Mouse (Mus musculus) CH12.LX (cell line): Measurements from ENCODE around the gene Cuedc1. TPM values are rescaled to one million over a fixed set of nuclear protein-coding genes. Genes with fewer than 3 reads are reported as not detected.
A peak's percentile ranks its signal among the peaks of the same experiment; 100 is the strongest.

ENCODE experiments used
- DNase-seq: peaks from one replicate; pipeline ENCODE4 v3.0.0-alpha.2; 2013; ENCODE audit errors: extremely low read depth
- H3K27ac ChIP-seq: 2 replicates; pipeline ENCODE4 v1.5.1; 2012; ENCODE audit warnings: low read depth, mild to moderate bottlenecking, control low read depth, moderate library complexity; ENCODE audit not compliant: insufficient read depth
- H3K27me3 ChIP-seq: replicated peaks from 2 replicates; pipeline ENCODE3; 2012; ENCODE audit warnings: inconsistent platforms
- H3K36me3 ChIP-seq, 2 experiments: replicated peaks in 1 of 2; 2 replicates each; pipeline versions ENCODE3 to v1.6.1; 2012; ENCODE audit warnings: inconsistent platforms in 1 of 2, low read length in 1 of 2, mild to moderate bottlenecking in 1 of 2, mixed read lengths in 1 of 2, moderate library complexity in 1 of 2; ENCODE audit not compliant: control insufficient read depth in 1 of 2, insufficient read depth in 1 of 2
- H3K4me1 ChIP-seq, 2 experiments: 2 replicates each; pipeline ENCODE4 v1.6.1; 2012; ENCODE audit warnings: inconsistent platforms in 1 of 2, moderate library complexity in 1 of 2; ENCODE audit not compliant: insufficient read depth in 2 of 2, control insufficient read depth in 1 of 2
- H3K4me2 ChIP-seq: 2 replicates; pipeline ENCODE4 v1.6.1; 2012; ENCODE audit warnings: low read depth, mild to moderate bottlenecking, control low read depth; ENCODE audit not compliant: poor library complexity, insufficient read depth, severe bottlenecking
- H3K4me3 ChIP-seq, 3 experiments: fragments of 150-350 bp in 1 of 3; sonication (generic) in 1 of 3; replicated peaks in 1 of 3; 2 replicates each; pipeline versions ENCODE3 to v1.5.1; 2011 to 2012; ENCODE audit warnings: low read depth in 2 of 3, low read length in 2 of 3, mild to moderate bottlenecking in 2 of 3, moderate library complexity in 2 of 3, control low read depth in 1 of 3, improper control_type of control experiment in 1 of 3, inconsistent platforms in 1 of 3, mixed read lengths in 1 of 3; ENCODE audit not compliant: poor library complexity in 1 of 3
- H3K79me2 ChIP-seq: replicated peaks from 2 replicates; pipeline ENCODE4 v1.6.1; 2012; ENCODE audit warnings: mild to moderate bottlenecking, moderate library complexity; ENCODE audit not compliant: control insufficient read depth, poor library complexity, insufficient read depth, severe bottlenecking; ENCODE audit errors: extremely low read depth
- H3K9ac ChIP-seq: 2 replicates; pipeline ENCODE4 v1.6.1; 2012; ENCODE audit warnings: low read depth, mild to moderate bottlenecking, control low read depth, moderate library complexity; ENCODE audit not compliant: insufficient read depth
- H3K9me3 ChIP-seq: replicated peaks from 2 replicates; pipeline ENCODE3; 2012; ENCODE audit warnings: low read length, inconsistent platforms, mixed read lengths
- CTCF ChIP-seq, 2 experiments: IDR thresholded peaks in 1 of 2; conservative IDR thresholded peaks in 1 of 2; 2 replicates each; pipeline ENCODE4 v1.5.1; 2011 to 2012; ENCODE audit warnings: low read depth in 2 of 2, low read length in 2 of 2, improper control_type of control experiment in 1 of 2, inconsistent platforms in 1 of 2, mild to moderate bottlenecking in 1 of 2, moderate library complexity in 1 of 2
- E2F4 ChIP-seq: IDR thresholded peaks from 2 replicates; pipeline ENCODE4 v1.6.1; 2011; ENCODE audit warnings: low read depth, low read length, improper control_type of control experiment; ENCODE audit not compliant: insufficient replicate concordance
- ELF1 ChIP-seq: IDR thresholded peaks from 2 replicates; pipeline ENCODE4 v1.6.1; 2014; ENCODE audit warnings: low read depth, mild to moderate bottlenecking, inconsistent platforms, low read length, improper control_type of control experiment
- EP300 ChIP-seq: IDR thresholded peaks from 2 replicates; pipeline ENCODE4 v1.6.1; 2011; ENCODE audit warnings: low read length, improper control_type of control experiment
- ETS1 ChIP-seq: conservative IDR thresholded peaks from 2 replicates; pipeline ENCODE4 v1.6.1; 2012; ENCODE audit warnings: low read depth, mild to moderate bottlenecking, inconsistent platforms, low read length, improper control_type of control experiment, moderate library complexity
- JUN ChIP-seq: IDR thresholded peaks from 2 replicates; pipeline ENCODE4 v1.6.1; 2011; ENCODE audit warnings: low read depth, mild to moderate bottlenecking, low read length, improper control_type of control experiment, moderate library complexity; ENCODE audit not compliant: insufficient read depth
- KAT2A ChIP-seq: IDR thresholded peaks from 2 replicates; pipeline ENCODE4 v1.6.1; 2012; ENCODE audit warnings: low read length, improper control_type of control experiment, inconsistent platforms; ENCODE audit not compliant: insufficient replicate concordance
- MAFK ChIP-seq: IDR thresholded peaks from 2 replicates; pipeline ENCODE4 v1.6.1; 2011; ENCODE audit warnings: low read length, improper control_type of control experiment; ENCODE audit not compliant: insufficient replicate concordance
- MEF2A ChIP-seq: IDR thresholded peaks from 2 replicates; pipeline ENCODE4 v1.6.1; 2014; ENCODE audit warnings: low read depth, mild to moderate bottlenecking, inconsistent platforms, low read length, improper control_type of control experiment, borderline replicate concordance
- MXI1 ChIP-seq: IDR thresholded peaks from 2 replicates; pipeline ENCODE4 v1.6.1; 2011; ENCODE audit warnings: mild to moderate bottlenecking, low read depth, low read length, improper control_type of control experiment
- NELFE ChIP-seq: IDR thresholded peaks from 2 replicates; pipeline ENCODE4 v1.6.1; 2011; ENCODE audit warnings: low read depth, low read length, improper control_type of control experiment
- POLR2A ChIP-seq: IDR thresholded peaks from 2 replicates; pipeline ENCODE4 v1.6.1; 2011; ENCODE audit warnings: low read depth, mild to moderate bottlenecking, improper control_type of control experiment, low read length
- POLR2AphosphoS2 ChIP-seq: IDR thresholded peaks from 2 replicates; pipeline ENCODE4 v1.6.1; 2011; ENCODE audit warnings: low read depth, low read length, improper control_type of control experiment
- RAD21 ChIP-seq: IDR thresholded peaks from 2 replicates; pipeline ENCODE4 v1.6.1; 2011; ENCODE audit warnings: low read depth, mild to moderate bottlenecking, low read length, improper control_type of control experiment, moderate library complexity
- SIN3A ChIP-seq: IDR thresholded peaks from 2 replicates; pipeline ENCODE4 v1.6.1; 2012; ENCODE audit warnings: low read length, improper control_type of control experiment, inconsistent platforms
- TBP ChIP-seq: conservative IDR thresholded peaks from 2 replicates; pipeline ENCODE4 v1.6.1; 2011; ENCODE audit warnings: low read depth, low read length, improper control_type of control experiment
- UBTF ChIP-seq: IDR thresholded peaks from 2 replicates; pipeline ENCODE4 v1.6.1; 2012; ENCODE audit warnings: low read depth, mild to moderate bottlenecking, inconsistent platforms, low read length, improper control_type of control experiment, moderate library complexity
- USF1 ChIP-seq: IDR thresholded peaks from 2 replicates; pipeline ENCODE4 v1.6.1; 2014; ENCODE audit warnings: low read depth, mild to moderate bottlenecking, inconsistent platforms, low read length, improper control_type of control experiment
- USF2 ChIP-seq: conservative IDR thresholded peaks from 2 replicates; pipeline ENCODE4 v1.6.1; 2011; ENCODE audit warnings: low read depth, low read length, improper control_type of control experiment
- ZNF384 ChIP-seq: IDR thresholded peaks from 2 replicates; pipeline ENCODE4 v1.6.1; 2012; ENCODE audit warnings: low read depth, low read length, improper control_type of control experiment, inconsistent platforms
- dilution Hi-C: fragments of 300-500 bp; cut with MboI; formaldehyde crosslinking; loops from 2 replicates; pipeline ENCODE4 v1.14.3; 2020; ENCODE audit warnings: low sequenced_read_pairs; ENCODE audit not compliant: extremely low pct_unique_long_range_greater_than_20kb, extremely low pct_ligation_motif_present
- in situ Hi-C: fragments of 300-500 bp; cut with MboI; formaldehyde crosslinking; loops from 3 replicates; pipeline ENCODE4 v1.14.3; 2019; ENCODE audit warnings: low sequenced_read_pairs, low pct_ligation_motif_present, low pct_unique_long_range_greater_than_20kb, mixed read lengths
- polyA plus RNA-seq: library from polyadenylated mRNA; unstranded; fragments of >175 nt; gene quantifications from 2 replicates; pipeline ENCODE4 v1.2.1, GENCODE M21; 2012; ENCODE audit warnings: low read depth; ENCODE audit not compliant: insufficient read length
- total RNA-seq, 2 experiments: library from RNA; depleted of rRNA; stranded (reverse); fragments of 300-350 nt in 1 of 2; fragments of >200 nt in 1 of 2; gene quantifications; 2 replicates each; pipeline ENCODE4 v1.2.3; 2012 to 2014

Gene Cuedc1
- total and polyA plus RNA-seq, 3 experiments, result 0.20 to 0.51 (median 0.47) TPM

GRCm38 (mm10) chr11:88233528-88234427 is 135.9 kb downstream of the Cuedc1 start:
- TF ChIP-seq RAD21 (no peak), E2F4 (no peak), USF1 (no peak), EP300 (peak; percentile 59; the same call in 1 of the 2 replicates), POLR2A (no peak), SIN3A (peak; percentile 15; the same call in 1 of the 2 replicates), POLR2AphosphoS2 (no peak), CTCF (conservative IDR thresholded peaks at IDR 0.05 in 1 of 2, IDR thresholded peaks at IDR 0.05 in 1 of 2; ENCODE audit: low read depth in 2 of 2, low read length in 2 of 2) (no peak), UBTF (no peak), TBP (no peak), NELFE (peak; percentile 31; the same call in 1 of the 2 replicates), MEF2A (0 out of 2 replicates have a peak, but pooled peaks have one; percentile 34), ELF1 (no peak), ZNF384 (0 out of 2 replicates have a peak, but pooled peaks have one; percentile 3), JUN (no peak), USF2 (no peak), ETS1 (0 out of 2 replicates have a peak, but pooled peaks have one; percentile 25), MXI1 (no peak), MAFK (no peak), KAT2A (0 out of 2 replicates have a peak, but pooled peaks have one; percentile 36)
- dilution Hi-C loops (no loop called here), in situ Hi-C loops (no loop called here)
- DNase-seq, result peak; percentile 45
- H3K4me3 ChIP-seq, result peak overlapping the region in 1 of 3 experiments; percentile 21
- H3K27ac ChIP-seq, result no peak overlapping the region; the same call in 1 of the 2 replicates
- peak overlapping the region; percentile 63 for H3K4me2 ChIP-seq
- H3K9ac ChIP-seq, result no peak overlapping the region; the same call in 1 of the 2 replicates
- H3K27me3 ChIP-seq, result no peaks in the 10 kb centered on the region
- no peaks in the 10 kb centered on the region for H3K36me3 ChIP-seq
- H3K79me2 ChIP-seq, result no peaks in the 10 kb centered on the region
- peaks cover 20 to 37% of the 10 kb centered on the region in 2 experiments for H3K4me1 ChIP-seq
- no peaks in the 10 kb centered on the region for H3K9me3 ChIP-seq
